Mouse (Mus musculus) thymus, postnatal 25 days (tissue): ENCODE data around the gene Olfr380.

Experiments used
- DNase-seq: peaks from one replicate; pipeline ENCODE4 v3.0.0; 2022

Olfr380 gene

DNA sequence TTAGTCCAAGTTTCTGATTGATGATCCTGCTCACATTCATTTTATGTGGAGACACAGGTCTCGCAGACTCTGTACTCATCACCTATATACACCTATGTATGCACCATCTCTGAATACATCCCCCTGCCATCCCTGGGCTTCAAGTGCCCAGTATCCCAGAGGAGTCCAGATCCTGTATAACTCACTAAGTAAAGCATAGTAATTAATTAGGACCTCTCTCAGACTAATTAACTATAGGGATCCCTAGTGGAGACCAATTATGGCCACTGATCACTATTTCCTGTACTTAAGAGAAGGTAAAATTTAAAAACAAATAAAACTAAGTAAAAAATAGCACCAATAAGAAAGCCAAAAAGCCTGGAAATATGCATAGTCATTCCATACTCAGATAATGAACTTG, at the start of gene Olfr380:
TSS of gene Olfr380 (minus strand) at position 101 of the 400 bp plus-strand sequence.
- DNase-seq: no peak

DNA sequence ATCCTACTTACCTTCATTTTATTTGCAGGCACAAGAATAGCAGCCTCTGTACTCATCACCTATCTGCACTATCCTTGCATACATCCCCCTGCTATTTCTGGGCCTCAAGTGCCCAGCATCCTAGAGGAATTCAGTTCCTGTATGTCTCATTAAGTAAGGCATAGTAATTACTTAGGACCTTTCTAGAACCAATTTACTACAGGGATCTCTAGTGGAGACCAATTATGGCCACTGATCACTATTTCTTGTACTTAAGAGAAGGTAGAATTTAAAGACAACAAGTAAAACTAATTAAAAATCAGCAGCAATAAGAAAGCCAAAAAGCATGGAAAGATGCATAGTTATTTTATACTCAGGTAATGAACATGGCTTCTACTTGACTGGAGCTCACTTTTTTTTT, 34.2 kb upstream of the Olfr380 start, which contains the start of gene Olfr381:
TSS of gene Olfr381 (minus strand) at position 101 of the 400 bp plus-strand sequence.
- no peak for DNase-seq

DNA sequence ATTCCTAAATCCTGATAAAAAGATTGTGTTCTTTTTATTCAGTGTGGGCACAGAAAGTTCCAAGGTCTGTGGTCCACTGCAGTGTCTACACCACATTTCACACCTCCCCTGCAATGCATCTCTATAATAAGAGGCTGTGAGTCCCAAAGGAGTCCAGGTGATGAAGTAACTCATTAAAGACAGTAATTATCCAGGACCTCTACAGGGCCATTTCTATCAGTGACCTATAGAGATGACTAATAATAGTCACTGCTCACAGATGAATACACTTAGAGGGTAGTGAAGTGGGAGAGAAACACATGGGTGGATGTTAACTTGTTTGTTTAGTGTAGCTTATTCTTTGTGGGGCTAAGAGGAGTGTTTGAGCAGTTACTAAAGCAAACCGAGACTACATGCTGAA, 28.9 kb downstream of the Olfr380 start, which contains the start of gene Olfr378:
TSS of gene Olfr378 (minus strand) at position 101 of the 400 bp plus-strand sequence.
- DNase-seq: no peak
